Mouse (Mus musculus) lung, embryonic 14.5 days (tissue): ENCODE measurements at regions not wholly inside any gene's neighbourhood (a gene's known extent, or its start where the extent isn't known, plus 50 kb on each side); places are given as distances from the start of the nearest gene placed in this dataset.

Source experiments
- ATAC-seq: fragments of 200-750 bp; cut with Nextera tagmentation; 2 replicates; pipeline ENCODE4 v1.8.0; 2017; ENCODE audit warnings: mild to moderate bottlenecking, moderate TSS enrichment, moderate library complexity; ENCODE audit not compliant: insufficient read depth
- DNase-seq: peaks from one replicate; pipeline ENCODE4 v3.0.0-alpha.2; 2015
- H3K27ac ChIP-seq: fragments of 300-500 bp; sonication (generic); 2 replicates; pipeline ENCODE4 v1.5.1; 2014; ENCODE audit warnings: low read depth, mild to moderate bottlenecking, moderate library complexity
- H3K27me3 ChIP-seq: fragments of 300-500 bp; sonication (generic); 2 replicates; pipeline ENCODE4 v1.6.1; 2014; ENCODE audit warnings: low read length, control low read depth; ENCODE audit not compliant: insufficient read depth
- H3K36me3 ChIP-seq: fragments of 300-500 bp; sonication (generic); 2 replicates; pipeline ENCODE4 v1.6.1; 2014; ENCODE audit warnings: control low read depth; ENCODE audit not compliant: insufficient read depth
- H3K4me1 ChIP-seq: fragments of 300-500 bp; sonication (generic); 2 replicates; pipeline ENCODE4 v1.6.1; 2014; ENCODE audit warnings: antibody characterized with exemption, control low read depth; ENCODE audit not compliant: insufficient read depth
- H3K4me2 ChIP-seq: fragments of 300-500 bp; sonication (generic); 2 replicates; pipeline ENCODE4 v1.6.1; 2014; ENCODE audit warnings: mild to moderate bottlenecking
- H3K4me3 ChIP-seq: fragments of 300-500 bp; sonication (generic); 2 replicates; pipeline ENCODE4 v1.5.1; 2014; ENCODE audit warnings: low read depth, low read length
- H3K9ac ChIP-seq: fragments of 300-500 bp; sonication (generic); 2 replicates; pipeline ENCODE4 v1.6.1; 2014
- H3K9me3 ChIP-seq: fragments of 300-500 bp; sonication (generic); 2 replicates; pipeline ENCODE4 v1.6.1; 2016; ENCODE audit warnings: low read depth, low read length, control low read depth
- CTCF ChIP-seq: IDR thresholded peaks from 2 replicates; pipeline ENCODE4 v1.5.1; 2016; ENCODE audit warnings: antibody characterized with exemption, low read depth
- WGBS: fragments of 180-500 bp; shearing (Covaris S2); extraction: QIAGEN DNeasy Blood & Tissue Kit; methylation state at CpG from one replicate; pipeline ENCODE4 v1.1.7; 2014; 5-methylcytosine and 5-hydroxymethylcytosine counted together

GRCm38 (mm10) chr7:73616971-73617906 is 75.6 kb upstream of the Chd2 start:
- TF ChIP-seq CTCF = no peak
- Histone ChIP-seq H3K36me3 (no peaks in the 10 kb centered on the region), H3K27me3 (no peaks in the 10 kb centered on the region), H3K9ac (peak overlapping the region; percentile 97), H3K4me1 (peaks cover 19% of the 10 kb centered on the region), H3K9me3 (no peaks in the 10 kb centered on the region), H3K4me3 (peak overlapping the region; percentile 70), H3K4me2 (peak overlapping the region; percentile 95), H3K27ac (peak overlapping the region; percentile 100)
- DNase-seq (peak; percentile 83), ATAC-seq (no peak)
- WGBS = 3% methylated on average over 21 of the region's 21 CpGs

GRCm38 (mm10) chr7:73616015-73616414 is 74.4 kb upstream of the Chd2 start:
- Histone ChIP-seq H3K27me3 (no peaks in the 10 kb centered on the region), H3K4me2 (peak overlapping the region; percentile 95), H3K36me3 (no peaks in the 10 kb centered on the region), H3K27ac (peak overlapping the region; percentile 100), H3K9ac (peak overlapping the region; percentile 7), H3K9me3 (no peaks in the 10 kb centered on the region), H3K4me1 (peaks cover 19% of the 10 kb centered on the region), H3K4me3 (no peak overlapping the region)
- DNase-seq = peak; percentile 40
- WGBS = 23% methylated on average over 11 of the region's 11 CpGs
- TF ChIP-seq CTCF = no peak
- no peak for ATAC-seq

- ATAC-seq = no peak
- Histone ChIP-seq H3K9me3 (no peaks in the 10 kb centered on the region), H3K4me3 (no peak overlapping the region), H3K4me2 (peak overlapping the region; percentile 29; the same call in 1 of the 2 replicates), H3K4me1 (peaks cover 19% of the 10 kb centered on the region), H3K36me3 (no peaks in the 10 kb centered on the region), H3K27me3 (no peaks in the 10 kb centered on the region), H3K9ac (peak overlapping the region; percentile 23; the same call in 1 of the 2 replicates), H3K27ac (peak overlapping the region; percentile 75)
- no peak for DNase-seq
- 51% methylated on average over 8 of the region's 8 CpGs for WGBS
- no peak for TF ChIP-seq CTCF
These were observed 73.4 kb upstream of the Chd2 start for GRCm38 (mm10) chr7:73614840-73615555.

- peak; percentile 22 for DNase-seq
- Histone ChIP-seq H3K36me3 (no peaks in the 10 kb centered on the region), H3K4me1 (peaks cover 19% of the 10 kb centered on the region)
These were observed 72.7 kb upstream of the Chd2 start for GRCm38 (mm10) chr7:73614341-73614740.

GRCm38 (mm10) chr7:73612752-73613092 is 71.1 kb upstream of the Chd2 start:
- H3K4me3 ChIP-seq = no peak overlapping the region
- no peak overlapping the region for H3K4me2 ChIP-seq
- H3K36me3 ChIP-seq = no peaks in the 10 kb centered on the region
- peaks cover 19% of the 10 kb centered on the region for H3K4me1 ChIP-seq
- H3K9me3 ChIP-seq = no peaks in the 10 kb centered on the region
- 40% methylated on average over 3 of the region's 3 CpGs for WGBS
- DNase-seq (no peak), ATAC-seq (no peak)
- H3K27ac ChIP-seq = no peak overlapping the region; the same call in 1 of the 2 replicates
- no peaks in the 10 kb centered on the region for H3K27me3 ChIP-seq
- TF ChIP-seq CTCF = no peak
- H3K9ac ChIP-seq = no peak overlapping the region

More at GRCm38 (mm10) chr7:73614341-73614740, 72.7 kb upstream of the Chd2 start:
- peak overlapping the region; percentile 23; the same call in 1 of the 2 replicates for H3K9ac ChIP-seq
- H3K27me3 ChIP-seq = no peaks in the 10 kb centered on the region
- WGBS = 84% methylated on average over 4 of the region's 4 CpGs
- peak overlapping the region; percentile 29; the same call in 1 of the 2 replicates for H3K4me2 ChIP-seq
- no peak for TF ChIP-seq CTCF
- no peaks in the 10 kb centered on the region for H3K9me3 ChIP-seq
- 0 out of 2 replicates have a peak overlapping the region, but pooled peaks have one; percentile 75 for H3K27ac ChIP-seq
- ATAC-seq = no peak
- no peak overlapping the region for H3K4me3 ChIP-seq

- Histone ChIP-seq H3K4me2 (no peak overlapping the region), H3K9ac (no peak overlapping the region), H3K4me3 (no peak overlapping the region), H3K27me3 (no peaks in the 10 kb centered on the region), H3K4me1 (peaks cover 19% of the 10 kb centered on the region), H3K27ac (no peak overlapping the region), H3K36me3 (no peaks in the 10 kb centered on the region), H3K9me3 (no peaks in the 10 kb centered on the region)
- no peak for TF ChIP-seq CTCF
- 81% methylated on average over 12 of the region's 12 CpGs for WGBS
- ATAC-seq (no peak), DNase-seq (no peak)
These were observed 70.5 kb upstream of the Chd2 start for GRCm38 (mm10) chr7:73611866-73612751.
